Mouse (Mus musculus) thymus, adult 2 months (tissue): ENCODE measurements around the gene Kpna7.

Experiments used
- CTCF ChIP-seq: fragments of 200-500 bp; IDR thresholded peaks from 2 replicates; pipeline ENCODE4 v1.5.1; 2012; ENCODE audit warnings: mild to moderate bottlenecking, control low read depth, low read length, moderate library complexity, borderline replicate concordance; ENCODE audit not compliant: control insufficient read depth, poor library complexity, insufficient read depth; ENCODE audit errors: extremely low read depth
- POLR2A ChIP-seq: fragments of 200-500 bp; IDR thresholded peaks from 2 replicates; pipeline ENCODE4 v1.6.1; 2012; ENCODE audit warnings: mild to moderate bottlenecking, low read length, control low read depth, moderate library complexity; ENCODE audit not compliant: control insufficient read depth, poor library complexity, insufficient read depth; ENCODE audit errors: extremely low read depth

- TF ChIP-seq POLR2A (no peak), CTCF (no peak)
Measured at GRCm38 (mm10) chr5:144937304-144937703, 146.5 kb downstream of the Kpna7 start.
